Mouse (Mus musculus) right cerebral cortex, adult 2 months (tissue): Measurements from ENCODE around the gene Zfp128.
"Not testable (repeated sequence)": the region's sequence is repeated elsewhere in the genome, so short reads cannot be mapped to it uniquely, and the experiment has no call there.

Experiments
- DNase-seq, 2 experiments: peaks; one replicate each; pipeline ENCODE4 v3.0.0; 2021 to 2022; ENCODE audit warnings: low spot score in 2 of 2

The Zfp128 gene

DNA sequence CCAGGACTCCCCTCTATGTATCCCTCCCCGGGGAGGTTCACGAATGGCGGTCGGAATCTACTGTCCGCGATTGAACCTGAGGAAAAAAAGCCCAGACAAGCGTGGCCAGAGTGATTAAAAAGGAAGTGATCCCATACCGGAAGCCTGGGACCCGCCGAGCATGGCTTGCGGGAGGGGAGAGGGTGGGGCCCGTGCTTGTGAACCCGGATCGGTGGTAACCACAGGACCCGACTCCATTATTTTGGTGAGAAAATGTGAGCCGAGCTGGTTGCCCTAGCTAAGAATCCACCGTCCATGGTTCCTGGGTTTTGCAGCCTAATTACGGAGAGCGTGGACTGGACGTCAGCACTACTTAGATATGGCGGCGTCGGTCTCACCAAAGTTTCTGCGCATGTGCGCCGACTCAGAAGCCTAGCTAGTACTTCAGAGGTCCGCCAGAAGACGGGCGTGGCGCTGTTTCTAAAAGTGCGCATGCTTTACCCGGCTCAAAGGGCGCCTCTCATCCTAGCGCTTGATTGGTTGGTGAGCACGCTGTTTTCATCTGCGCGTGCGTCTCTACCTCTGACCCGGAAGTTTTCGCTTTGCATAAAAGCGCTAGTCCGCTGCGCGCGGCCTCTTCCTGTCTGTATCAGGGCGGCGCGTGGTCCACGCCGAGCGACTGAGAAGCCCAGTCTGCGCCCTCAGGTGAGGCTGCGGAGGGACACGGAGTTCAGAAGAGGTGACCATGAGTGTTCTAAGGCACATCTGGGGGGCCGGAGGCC, 40.9 kb downstream of the Zfp128 start, which contains the start of gene Rps5:
Rps5 (plus strand) TSS at position 586 of the 761 bp plus-strand sequence.
- DNase-seq, result peak; percentile 99

DNA sequence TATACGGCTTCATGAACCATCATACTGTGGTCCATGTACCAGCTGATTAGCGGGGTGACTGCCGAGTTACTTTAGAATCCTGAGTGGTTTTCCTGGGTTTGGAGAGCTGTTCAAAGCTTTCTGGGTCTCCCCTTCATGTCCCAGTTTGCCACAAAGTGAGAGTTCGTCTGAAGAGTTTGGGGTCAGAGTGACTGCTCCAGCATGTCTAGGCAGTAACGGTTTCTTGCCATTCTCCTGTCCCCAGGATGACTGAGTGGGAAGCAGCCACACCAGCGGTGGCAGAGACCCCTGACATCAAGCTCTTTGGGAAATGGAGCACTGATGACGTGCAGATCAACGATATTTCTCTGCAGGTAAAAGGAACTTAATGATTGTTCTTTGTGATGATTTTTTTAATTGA, 41.8 kb downstream of the Zfp128 start:
- no peak for DNase-seq

DNA sequence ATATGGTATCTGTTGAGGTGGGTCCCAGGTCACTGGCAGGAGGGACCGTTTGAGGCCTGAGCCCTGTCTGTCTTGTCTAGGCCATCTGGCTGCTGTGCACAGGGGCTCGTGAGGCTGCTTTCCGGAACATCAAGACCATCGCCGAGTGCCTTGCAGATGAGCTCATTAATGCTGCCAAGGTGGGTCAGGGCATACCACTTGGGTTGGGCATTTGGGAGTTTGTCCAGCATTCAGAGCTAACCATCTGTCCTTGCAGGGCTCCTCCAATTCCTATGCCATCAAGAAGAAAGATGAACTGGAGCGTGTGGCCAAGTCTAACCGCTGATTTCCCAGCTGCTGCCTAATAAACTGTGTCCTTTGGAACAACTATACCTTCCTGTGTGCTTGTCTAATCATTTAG, 45.3 kb downstream of the Zfp128 start:
- DNase-seq, result no peak

DNA sequence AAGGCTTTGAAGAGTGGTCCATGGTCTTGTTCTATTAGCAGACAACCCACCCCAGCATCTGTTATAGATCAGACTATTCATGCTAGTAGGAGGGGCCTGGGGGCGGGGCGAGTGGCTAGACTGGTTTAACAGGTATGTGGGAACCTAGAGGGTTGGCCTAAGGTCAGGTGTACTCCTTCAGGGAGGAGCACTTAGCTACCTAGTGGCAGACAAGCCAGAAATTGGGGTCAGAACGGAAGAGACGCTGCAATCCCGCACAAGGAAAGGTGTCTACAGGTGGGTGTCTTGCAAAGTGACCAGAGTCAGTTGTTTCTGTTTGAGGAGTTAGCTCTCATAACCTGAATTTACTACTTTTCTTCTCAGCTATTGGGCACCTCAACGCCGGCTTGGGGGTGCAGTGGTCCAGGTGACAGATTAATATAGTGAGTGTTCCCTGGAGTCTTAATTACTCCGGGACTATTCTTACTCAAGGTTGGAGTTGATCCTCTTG, 46.3 kb downstream of the Zfp128 start, which contains the start of gene Rnf225:
Rnf225 (plus strand) TSS at position 226 of the 490 bp plus-strand sequence.
- DNase-seq, result no peak

DNA sequence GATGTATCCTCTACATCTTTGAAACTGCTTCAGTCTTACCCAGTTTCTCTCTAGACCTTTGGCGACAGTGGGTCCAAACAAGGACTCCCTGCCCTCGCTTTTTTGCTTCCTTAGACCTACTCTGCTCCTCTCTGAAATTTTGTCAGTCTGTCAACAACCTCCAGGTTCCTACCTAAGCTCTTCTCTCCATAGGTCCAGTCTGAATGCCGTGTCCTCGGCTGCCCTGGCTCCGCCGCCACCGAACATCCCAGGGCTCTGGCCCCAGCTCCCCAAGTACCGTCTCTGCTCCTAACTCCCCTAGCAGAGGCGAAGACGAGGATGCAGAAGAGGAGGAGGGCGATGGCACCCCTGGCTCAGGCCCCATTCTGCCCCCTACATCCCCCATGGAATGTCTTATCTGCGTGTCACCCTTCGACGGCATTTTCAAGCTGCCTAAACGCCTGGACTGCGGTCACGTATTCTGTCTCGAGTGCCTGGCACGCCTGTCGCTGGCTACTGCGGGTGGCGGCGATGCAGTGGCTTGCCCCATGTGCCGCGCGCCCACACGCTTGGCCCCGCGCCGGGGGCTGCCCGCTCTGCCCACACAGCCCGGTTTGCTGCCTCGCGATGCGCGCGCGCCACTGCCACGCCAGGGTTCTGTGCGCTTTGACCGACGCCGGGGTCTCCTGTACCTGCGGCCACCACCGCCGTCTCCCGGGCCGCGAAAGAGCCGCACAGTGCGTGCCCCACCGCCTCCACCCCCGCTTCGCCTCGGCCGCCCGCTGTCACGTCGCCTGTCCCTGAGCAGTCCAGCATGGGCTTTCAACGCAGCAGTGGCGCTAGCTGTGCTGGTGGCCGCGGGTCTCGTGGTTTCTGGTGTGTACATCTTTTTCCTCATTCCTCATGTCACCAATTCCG, 47.0 kb downstream of the Zfp128 start:
- DNase-seq, result peak in 1 of 2 experiments; percentile 26

DNA sequence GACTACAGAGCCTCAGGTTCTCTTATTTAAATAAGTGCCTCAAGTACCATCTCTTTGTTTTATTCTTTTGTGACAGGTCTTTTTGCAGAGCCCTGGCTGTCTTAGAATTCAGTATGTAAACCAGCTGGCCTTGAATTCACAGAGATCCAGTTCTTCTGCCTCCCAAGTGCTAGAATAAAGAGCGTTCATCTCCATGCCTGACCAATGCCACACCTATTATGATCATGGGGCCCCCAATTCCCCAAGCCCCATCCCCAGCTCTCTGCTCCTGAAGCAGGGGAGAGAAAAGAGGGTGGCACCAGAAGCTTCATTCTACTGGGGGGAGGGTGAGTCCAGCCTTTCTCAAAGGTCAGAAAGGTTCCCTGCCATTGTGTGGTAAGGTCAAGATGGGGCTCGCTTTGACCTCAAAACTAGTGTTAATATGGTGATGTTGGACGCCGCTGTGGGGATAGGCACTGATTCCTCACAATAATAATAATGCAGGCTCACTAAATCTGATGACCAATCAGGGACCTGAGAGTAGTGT, 52.7 kb downstream of the Zfp128 start:
- no peak for DNase-seq

DNA sequence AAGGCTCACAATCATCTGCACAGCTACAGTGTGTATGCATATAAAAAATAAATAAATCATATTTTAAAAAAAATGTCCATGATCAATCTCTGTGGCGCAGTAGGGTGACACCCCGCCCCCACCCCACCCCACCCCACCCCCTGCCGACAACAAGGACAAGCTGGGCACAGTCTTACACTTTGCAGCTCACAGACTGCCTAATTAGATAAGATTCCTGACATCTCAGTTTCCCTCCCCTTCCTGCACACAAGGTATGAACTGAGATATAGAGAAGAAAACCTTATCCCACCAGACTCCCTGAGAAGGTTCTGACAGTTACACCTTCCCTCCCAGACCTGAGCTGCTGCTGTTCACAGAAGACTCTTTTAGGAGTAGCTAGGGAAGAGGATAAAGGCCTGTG, 53.8 kb downstream of the Zfp128 start:
- no peak for DNase-seq

DNA sequence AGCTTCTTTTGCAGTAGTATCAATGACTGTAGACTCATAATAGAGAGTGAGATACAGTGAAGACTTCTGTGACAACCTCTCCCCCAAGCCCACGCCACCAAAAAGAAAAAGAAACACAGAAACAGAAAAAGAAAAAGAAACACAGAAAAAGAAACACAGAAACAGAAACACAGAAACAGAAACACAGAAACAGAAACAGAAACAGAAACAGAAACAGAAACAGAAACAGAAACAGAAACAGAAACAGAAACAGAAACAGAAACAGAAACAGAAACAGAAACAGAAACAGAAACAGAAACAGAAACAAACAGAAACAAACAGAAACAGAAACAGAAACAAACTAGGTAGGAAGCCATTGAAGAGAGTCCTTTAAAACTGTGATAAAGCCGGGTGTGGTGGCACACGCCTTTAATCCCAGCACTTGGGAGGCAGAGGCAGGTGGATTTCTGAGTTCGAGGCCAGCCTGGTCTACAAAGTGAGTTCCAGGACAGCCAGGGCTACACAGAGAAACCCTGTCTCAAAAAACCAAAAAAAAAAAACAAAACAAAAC, 56.4 kb downstream of the Zfp128 start:
- not testable (repeated sequence) for DNase-seq

DNA sequence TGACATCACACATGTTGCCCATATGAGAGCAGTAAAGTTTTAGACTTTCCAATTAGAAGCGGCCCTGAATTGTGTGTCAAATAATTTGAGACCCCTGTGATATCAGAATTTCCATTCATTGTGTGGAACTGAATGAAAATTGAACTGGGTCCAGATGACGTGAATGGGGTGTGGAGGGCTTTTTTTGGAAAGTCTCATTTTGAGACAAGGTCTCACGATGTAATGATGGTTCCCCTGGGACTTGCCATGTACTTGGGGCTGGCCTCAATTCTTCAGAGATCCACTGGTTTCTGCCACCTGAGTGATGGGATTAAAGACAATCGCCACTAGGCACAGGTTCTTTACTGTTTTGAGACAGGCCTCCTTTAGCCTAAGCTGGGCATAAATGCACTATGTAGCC, 59.6 kb downstream of the Zfp128 start:
- DNase-seq, result no peak
